Mouse (Mus musculus) c-Kit-positive CD71-positive TER-119-positive erythroid progenitor cells, embryonic 14.5 days (primary cell): ENCODE measurements around the gene Adh7.

Experiments used
- DNase-seq: peaks from one replicate; pipeline ENCODE4 v3.0.0-alpha.2; 2013; ENCODE audit warnings: low spot score

Gene Adh7

GRCm38 (mm10) chr3:138255366-138255765 is 37.8 kb downstream of the Adh7 start:
- no peak for DNase-seq

DNA sequence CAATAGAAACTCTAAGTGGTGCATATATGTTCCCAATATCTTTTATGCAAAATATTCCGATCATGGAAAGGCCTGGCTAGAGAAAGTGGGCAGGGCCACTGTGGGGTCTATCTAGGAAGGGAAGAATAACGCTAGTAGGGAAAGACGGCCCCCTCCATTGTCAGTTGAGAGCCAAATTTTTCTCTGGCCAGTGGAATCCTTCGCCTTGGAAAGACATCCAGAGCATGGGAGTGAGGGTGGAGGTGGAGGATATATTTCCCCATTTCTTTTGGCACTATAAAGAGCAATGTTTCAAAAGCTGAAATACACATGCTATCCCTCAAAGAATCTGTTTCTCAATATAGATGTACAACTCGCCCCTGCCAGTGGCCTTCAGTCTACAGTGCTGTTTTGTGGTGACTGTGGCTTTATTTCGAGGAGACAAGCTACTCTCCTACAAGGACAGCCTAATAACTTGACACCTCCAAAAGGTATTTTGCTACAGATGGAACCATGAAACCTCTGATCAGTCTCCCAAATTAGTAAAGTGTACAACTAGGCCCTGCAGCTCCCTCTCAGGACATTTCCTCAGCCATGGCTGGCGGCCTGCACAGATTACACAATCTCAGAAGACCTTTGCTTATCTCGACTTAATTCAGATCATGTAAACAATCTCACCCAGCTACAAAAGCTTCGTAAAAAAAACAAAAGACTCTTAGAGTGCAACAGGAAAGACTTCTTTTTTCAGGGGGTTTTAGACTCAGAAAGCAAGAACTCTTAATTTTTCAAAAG is 38.4 kb downstream of the Adh7 start:
- no peak for DNase-seq

- no peak for DNase-seq
Observed at GRCm38 (mm10) chr3:138260721-138261669, 43.4 kb downstream of the Adh7 start, which contains the start of gene Adh1. Gene Adh1, plus strand, starts transcription at chr3:138260991.

GRCm38 (mm10) chr3:138262568-138262967 is 45.0 kb downstream of the Adh7 start:
- DNase-seq, result no peak

DNA sequence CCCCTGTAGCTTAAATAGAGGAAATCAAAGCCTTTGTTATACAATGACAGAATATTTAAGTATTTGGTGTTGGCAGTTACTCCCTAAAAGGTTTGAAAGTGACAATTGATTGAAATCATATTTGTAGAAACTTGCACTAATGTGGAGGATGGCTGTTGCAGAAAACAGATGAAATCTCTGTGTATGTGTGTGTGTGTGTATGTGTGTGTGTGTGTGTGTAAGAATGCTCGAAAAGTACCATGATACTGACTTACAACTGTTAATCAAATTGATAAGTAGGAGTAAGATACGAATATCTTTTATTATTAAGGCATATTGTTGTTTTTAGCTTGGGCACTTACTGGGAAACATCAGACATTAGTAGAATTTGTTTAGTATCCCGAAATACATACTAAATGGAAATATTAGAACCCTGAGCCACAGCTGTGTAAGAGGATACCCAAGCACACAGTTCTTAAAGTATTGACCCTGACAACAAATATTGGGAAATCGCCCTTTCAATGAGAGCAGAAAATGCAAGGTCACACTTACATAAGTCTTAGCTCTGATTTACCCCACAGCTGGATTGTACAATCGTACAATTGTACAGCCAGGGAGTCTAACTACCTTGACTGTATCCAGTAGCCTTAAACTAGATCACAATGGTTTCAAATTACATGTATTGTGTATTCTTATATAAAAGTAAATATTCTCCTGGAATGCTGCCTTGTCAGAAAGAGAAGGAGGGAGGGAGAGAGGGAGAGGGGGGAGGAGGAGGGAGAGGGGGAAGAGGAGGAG is 45.8 kb downstream of the Adh7 start:
- no peak for DNase-seq

DNA sequence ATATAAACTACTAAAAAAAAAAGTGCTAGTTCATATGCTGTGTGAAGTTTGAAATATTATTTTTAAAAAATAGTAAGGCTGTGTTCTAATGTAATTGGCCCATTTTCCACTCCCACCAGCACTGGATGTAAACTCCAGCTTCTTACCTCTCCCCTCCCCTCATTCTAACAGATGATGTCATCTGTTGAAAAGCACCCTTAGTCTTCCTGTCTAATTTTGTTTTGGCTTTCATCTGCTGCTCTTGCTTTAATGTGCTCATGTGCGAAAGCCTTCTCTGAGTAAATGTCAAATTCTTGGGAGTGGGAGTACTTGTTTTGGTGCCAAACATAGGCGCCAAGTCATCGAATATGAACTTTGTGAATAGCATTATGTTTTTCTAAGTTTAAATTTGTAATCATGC is 47.1 kb downstream of the Adh7 start:
- no peak for DNase-seq

GRCm38 (mm10) chr3:138270507-138270906 is 52.9 kb downstream of the Adh7 start:
- DNase-seq, result no peak

DNA sequence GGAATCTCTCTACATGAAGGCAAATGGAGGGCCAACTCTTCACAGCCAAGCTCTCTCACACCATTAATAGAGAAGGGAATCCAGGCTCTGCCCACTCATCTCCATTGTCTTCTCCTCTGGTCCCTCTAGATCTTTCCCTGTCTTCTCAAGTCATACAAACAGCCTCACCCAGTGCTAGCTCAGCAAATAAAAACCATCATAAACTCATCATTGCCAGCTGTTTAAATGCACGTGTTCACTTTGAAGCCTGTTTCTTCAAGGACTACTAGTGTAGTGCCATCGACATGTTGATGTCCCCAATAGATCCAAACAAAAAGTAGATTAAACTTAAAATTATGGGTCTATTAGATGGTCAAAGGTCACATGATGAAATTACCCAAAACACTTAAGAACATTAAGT is 53.7 kb downstream of the Adh7 start:
- DNase-seq, result no peak

GRCm38 (mm10) chr3:138273080-138273479 is 55.5 kb downstream of the Adh7 start:
- no peak for DNase-seq

DNA sequence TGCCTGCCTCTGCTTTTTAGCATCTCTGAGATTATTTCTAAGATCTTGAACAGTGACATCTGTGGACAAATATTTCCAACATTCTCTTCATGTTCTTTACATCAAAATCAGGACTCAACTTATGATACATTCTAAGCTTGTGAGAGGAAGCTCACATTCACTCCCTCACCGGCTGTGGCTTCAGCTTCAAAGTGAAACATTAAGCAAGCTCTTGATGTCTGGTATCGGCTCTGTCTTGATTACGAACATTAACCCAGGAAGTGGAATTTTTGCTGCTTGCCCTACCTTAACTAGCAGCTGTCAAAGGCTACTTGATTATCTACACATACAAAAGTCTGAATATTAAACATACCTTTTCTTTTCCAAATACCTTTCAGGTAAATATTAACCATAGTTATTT is 57.5 kb downstream of the Adh7 start:
- DNase-seq, result no peak

DNA sequence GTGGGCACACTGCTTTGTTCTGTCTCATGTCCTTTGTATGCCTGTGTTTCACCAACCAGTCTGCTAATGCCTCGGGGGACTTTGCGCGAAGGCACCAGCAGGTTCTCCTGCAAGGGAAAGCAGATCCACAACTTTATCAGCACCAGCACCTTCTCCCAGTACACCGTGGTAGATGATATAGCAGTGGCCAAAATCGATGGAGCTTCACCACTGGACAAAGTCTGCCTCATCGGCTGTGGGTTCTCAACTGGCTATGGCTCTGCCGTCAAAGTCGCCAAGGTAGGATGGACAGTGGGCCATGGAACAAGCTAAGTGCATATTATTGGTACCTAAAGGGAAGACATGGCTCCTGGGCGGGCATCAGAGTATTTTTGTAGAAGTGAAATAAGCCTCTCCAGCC is 65.0 kb downstream of the Adh7 start:
- no peak for DNase-seq
